Mouse (Mus musculus): ENCODE measurements around the gene Snap23. TPM values are rescaled to one million over a fixed set of nuclear protein-coding genes. Genes with fewer than 3 reads are reported as not detected.

Gene Snap23
- polyA plus RNA-seq, 1 experiment: 19.0 TPM

DNA sequence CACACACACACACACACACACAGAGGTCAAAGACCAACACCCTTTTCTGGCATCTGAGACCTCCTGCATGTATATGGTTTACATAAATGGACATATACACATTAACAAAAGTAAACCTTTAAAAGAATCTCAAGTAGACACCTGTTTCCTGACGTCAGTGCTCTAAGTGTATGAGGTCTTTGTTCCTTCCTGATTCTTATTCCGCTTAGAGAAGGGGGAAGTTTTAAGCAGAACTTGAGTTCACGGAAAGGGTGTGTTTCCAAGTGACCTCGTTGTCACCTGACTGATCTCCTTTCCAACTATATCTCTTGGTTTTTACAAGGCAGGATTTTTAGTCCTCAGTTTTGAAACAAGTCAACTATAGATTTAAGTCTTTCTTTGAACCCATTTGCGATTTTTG lies 10.8 kb downstream of the Snap23 start:
- Histone ChIP-seq H3K27me3 (replicated peaks; ENCODE audit: control insufficient read depth, insufficient read depth, low read length) (no peaks in the 10 kb centered on the region), H3K4me1 (ENCODE audit: control insufficient read depth, insufficient read depth, low read length) (peaks cover 4% of the 10 kb centered on the region; the same call in 1 of the 2 replicates), H3K27ac (ENCODE audit: insufficient read depth, low read depth, low read length) (no peak overlapping the region), H3K36me3 (ENCODE audit: control insufficient read depth, insufficient read depth, low read length) (no peaks in the 10 kb centered on the region), H3K4me3 (ENCODE audit: insufficient read depth, low read depth, low read length) (no peak overlapping the region)
- peak; percentile 45 for DNase-seq
- TF ChIP-seq POLR2A (IDR thresholded peaks at IDR 0.05; ENCODE audit: low read depth, low read length): no peak
- no peak for TF ChIP-seq CTCF (conservative IDR thresholded peaks at IDR 0.05; ENCODE audit: insufficient read depth, insufficient read length, low read depth, low read length)
- 41% methylated on average over 5 of the region's 5 CpGs for whole genome bisulfite sequencing

DNA sequence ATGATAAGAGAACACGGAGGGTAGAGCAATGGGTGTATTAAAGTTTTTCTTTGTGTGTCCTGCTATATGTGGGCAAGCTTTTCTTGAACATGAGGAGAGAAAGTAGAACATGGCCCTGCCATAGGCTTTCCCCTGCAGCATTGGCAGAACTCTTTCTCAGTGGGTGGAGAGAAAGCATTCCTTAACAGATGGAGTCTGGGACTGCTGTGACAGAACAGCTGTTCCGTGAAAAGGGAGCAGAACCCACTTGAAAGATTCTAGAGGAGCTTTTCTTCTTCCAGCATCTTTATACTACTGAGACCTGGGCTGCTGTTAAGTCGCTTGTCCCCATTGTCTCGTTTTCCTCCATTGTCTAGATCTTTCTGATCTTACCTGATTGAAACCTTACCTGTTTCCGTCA lies 22.3 kb downstream of the Snap23 start:
- no peak for DNase-seq
- Histone ChIP-seq H3K4me1 (ENCODE audit: control insufficient read depth, insufficient read depth, low read length) (peaks cover 3% of the 10 kb centered on the region; the same call in 1 of the 2 replicates), H3K27ac (ENCODE audit: insufficient read depth, low read depth, low read length) (no peak overlapping the region), H3K36me3 (ENCODE audit: control insufficient read depth, insufficient read depth, low read length) (peaks cover 3% of the 10 kb centered on the region), H3K4me3 (ENCODE audit: insufficient read depth, low read depth, low read length) (no peak overlapping the region), H3K27me3 (replicated peaks; ENCODE audit: control insufficient read depth, insufficient read depth, low read length) (no peaks in the 10 kb centered on the region)
- WGBS: 92% methylated on average over 5 of the region's 5 CpGs
- TF ChIP-seq CTCF (conservative IDR thresholded peaks at IDR 0.05; ENCODE audit: insufficient read depth, insufficient read length, low read depth, low read length) (no peak), POLR2A (IDR thresholded peaks at IDR 0.05; ENCODE audit: low read depth, low read length) (no peak)

DNA sequence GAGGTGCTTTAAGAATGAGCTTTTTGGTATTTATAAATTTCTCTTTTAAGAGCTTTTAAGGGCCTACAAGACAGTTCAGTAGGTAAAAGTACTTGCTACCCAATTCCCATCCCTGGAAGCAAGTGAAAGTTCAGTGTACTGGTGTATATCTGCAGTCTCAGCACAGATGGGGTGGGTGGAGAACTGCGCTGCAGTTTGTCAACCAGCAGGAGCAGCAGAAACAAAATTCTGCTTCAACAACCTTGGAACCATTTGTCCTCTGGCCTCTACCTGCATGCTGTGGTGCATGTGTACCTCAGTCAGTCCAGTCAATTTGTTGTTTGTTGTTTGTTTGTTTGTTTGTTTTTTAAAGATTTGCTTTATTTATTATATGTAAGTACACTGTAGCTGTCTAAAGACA lies 24.8 kb downstream of the Snap23 start:
- no peak for TF ChIP-seq CTCF (conservative IDR thresholded peaks at IDR 0.05; ENCODE audit: insufficient read depth, insufficient read length, low read depth, low read length)
- TF ChIP-seq POLR2A (IDR thresholded peaks at IDR 0.05; ENCODE audit: low read depth, low read length): no peak
- peak; percentile 42 for DNase-seq
- no peaks in the 10 kb centered on the region for H3K27me3 ChIP-seq (replicated peaks; ENCODE audit: control insufficient read depth, insufficient read depth, low read length)
- no peak overlapping the region for H3K27ac ChIP-seq (ENCODE audit: insufficient read depth, low read depth, low read length)
- H3K36me3 ChIP-seq (ENCODE audit: control insufficient read depth, insufficient read depth, low read length): peaks cover 9% of the 10 kb centered on the region
- H3K4me1 ChIP-seq (ENCODE audit: control insufficient read depth, insufficient read depth, low read length): peaks cover 3% of the 10 kb centered on the region; the same call in 1 of the 2 replicates
- no peak overlapping the region for H3K4me3 ChIP-seq (ENCODE audit: insufficient read depth, low read depth, low read length)
- WGBS: 68% methylated on average over 1 of the region's 1 CpGs

DNA sequence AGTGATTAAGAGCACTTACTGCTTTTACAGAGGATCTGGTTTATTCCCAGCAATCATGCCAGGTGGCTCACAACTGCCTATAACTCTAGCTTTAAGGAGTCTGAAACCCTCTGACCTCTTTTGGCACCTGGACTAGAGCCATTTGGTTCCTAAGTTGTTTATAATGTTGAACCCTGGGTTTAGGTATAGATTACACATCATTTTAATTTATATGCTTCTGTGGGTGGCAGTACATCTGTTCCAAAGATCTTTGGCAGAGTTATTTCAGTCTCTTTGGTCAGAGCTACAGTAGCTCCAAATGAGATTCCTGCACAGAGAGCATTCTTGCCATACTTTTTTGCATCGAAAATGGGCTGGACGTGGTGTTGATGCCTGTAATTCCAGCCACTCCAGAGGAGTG lies 30.3 kb downstream of the Snap23 start:
- Histone ChIP-seq H3K36me3 (ENCODE audit: control insufficient read depth, insufficient read depth, low read length) (peaks cover 9% of the 10 kb centered on the region), H3K4me1 (ENCODE audit: control insufficient read depth, insufficient read depth, low read length) (no peaks in the 10 kb centered on the region), H3K27ac (ENCODE audit: insufficient read depth, low read depth, low read length) (no peak overlapping the region), H3K4me3 (ENCODE audit: insufficient read depth, low read depth, low read length) (no peak overlapping the region), H3K27me3 (replicated peaks; ENCODE audit: control insufficient read depth, insufficient read depth, low read length) (no peaks in the 10 kb centered on the region)
- no peak for DNase-seq
- TF ChIP-seq CTCF (conservative IDR thresholded peaks at IDR 0.05; ENCODE audit: insufficient read depth, insufficient read length, low read depth, low read length) (no peak), POLR2A (IDR thresholded peaks at IDR 0.05; ENCODE audit: low read depth, low read length) (no peak)
- WGBS: 51% methylated on average over 2 of the region's 2 CpGs

DNA sequence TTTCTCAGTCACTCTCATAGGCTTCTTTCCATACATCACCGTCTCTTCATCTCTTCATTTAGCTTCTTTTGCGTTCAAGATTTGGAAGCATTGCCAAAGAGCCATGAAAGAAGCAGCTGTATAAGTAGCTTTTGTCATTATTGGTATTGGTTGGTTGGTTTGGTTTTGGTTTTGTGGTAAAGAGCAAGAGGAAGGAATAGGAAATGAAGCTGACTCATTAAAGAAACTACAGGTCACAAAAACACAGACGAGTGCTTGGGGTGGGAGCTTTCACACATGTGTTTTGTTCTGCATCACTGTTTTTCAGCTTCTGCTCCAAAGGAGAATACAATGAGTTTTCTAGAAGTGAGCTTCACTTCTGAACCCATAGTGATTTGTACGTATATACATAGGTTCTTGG lies 32.0 kb downstream of the Snap23 start:
- H3K27ac ChIP-seq (ENCODE audit: insufficient read depth, low read depth, low read length): no peak overlapping the region
- H3K27me3 ChIP-seq (replicated peaks; ENCODE audit: control insufficient read depth, insufficient read depth, low read length): no peaks in the 10 kb centered on the region
- no peaks in the 10 kb centered on the region for H3K4me1 ChIP-seq (ENCODE audit: control insufficient read depth, insufficient read depth, low read length)
- H3K36me3 ChIP-seq (ENCODE audit: control insufficient read depth, insufficient read depth, low read length): peaks cover 9% of the 10 kb centered on the region
- WGBS: 87% methylated on average over 4 of the region's 4 CpGs
- DNase-seq: no peak
- TF ChIP-seq POLR2A (IDR thresholded peaks at IDR 0.05; ENCODE audit: low read depth, low read length) (no peak), CTCF (conservative IDR thresholded peaks at IDR 0.05; ENCODE audit: insufficient read depth, insufficient read length, low read depth, low read length) (no peak)
- no peak overlapping the region for H3K4me3 ChIP-seq (ENCODE audit: insufficient read depth, low read depth, low read length)

DNA sequence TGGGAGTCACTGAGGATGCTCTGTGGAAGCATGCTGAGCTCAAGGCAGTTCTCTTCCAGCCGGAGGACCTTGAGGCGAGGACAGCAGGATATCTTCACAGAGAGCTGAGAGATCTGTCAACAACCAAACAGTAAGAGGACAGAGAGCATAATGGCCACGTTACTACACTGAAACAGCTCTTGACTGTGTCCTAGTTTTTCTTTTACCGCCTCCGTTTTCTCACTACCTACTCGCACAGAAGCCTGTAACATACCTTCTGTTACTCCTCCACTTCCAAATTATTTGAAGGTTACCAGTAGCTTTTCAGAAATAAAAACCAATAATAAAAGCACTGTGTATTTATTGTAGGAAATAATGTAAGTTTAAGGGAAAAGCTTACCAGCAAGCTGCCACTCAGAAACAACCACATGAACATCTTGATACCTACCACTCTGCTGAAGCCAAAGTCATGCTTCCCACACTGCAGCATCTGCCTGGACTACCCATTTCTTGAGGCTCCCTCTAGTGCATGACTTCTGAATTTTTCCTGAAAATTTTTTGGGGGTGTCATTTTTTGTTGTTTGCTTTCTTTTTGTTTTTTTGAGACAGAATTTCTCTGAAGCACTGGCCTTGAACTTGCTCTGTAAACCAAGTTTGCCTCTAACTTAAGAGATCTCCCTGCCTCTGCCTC lies 38.7 kb downstream of the Snap23 start:
- Histone ChIP-seq H3K4me3 (ENCODE audit: insufficient read depth, low read depth, low read length) (no peak overlapping the region), H3K36me3 (ENCODE audit: control insufficient read depth, insufficient read depth, low read length) (peaks cover 1% of the 10 kb centered on the region), H3K4me1 (ENCODE audit: control insufficient read depth, insufficient read depth, low read length) (0 out of 2 replicates have a peak, but pooled peaks cover 3% of the 10 kb centered on the region), H3K27ac (ENCODE audit: insufficient read depth, low read depth, low read length) (no peak overlapping the region), H3K27me3 (replicated peaks; ENCODE audit: control insufficient read depth, insufficient read depth, low read length) (no peaks in the 10 kb centered on the region)
- DNase-seq: peak; percentile 12
- peak; percentile 33; the same call in 1 of the 2 replicates for TF ChIP-seq CTCF (conservative IDR thresholded peaks at IDR 0.05; ENCODE audit: insufficient read depth, insufficient read length, low read depth, low read length)
- no peak for TF ChIP-seq POLR2A (IDR thresholded peaks at IDR 0.05; ENCODE audit: low read depth, low read length)
- WGBS: 88% methylated on average over 6 of the region's 6 CpGs

DNA sequence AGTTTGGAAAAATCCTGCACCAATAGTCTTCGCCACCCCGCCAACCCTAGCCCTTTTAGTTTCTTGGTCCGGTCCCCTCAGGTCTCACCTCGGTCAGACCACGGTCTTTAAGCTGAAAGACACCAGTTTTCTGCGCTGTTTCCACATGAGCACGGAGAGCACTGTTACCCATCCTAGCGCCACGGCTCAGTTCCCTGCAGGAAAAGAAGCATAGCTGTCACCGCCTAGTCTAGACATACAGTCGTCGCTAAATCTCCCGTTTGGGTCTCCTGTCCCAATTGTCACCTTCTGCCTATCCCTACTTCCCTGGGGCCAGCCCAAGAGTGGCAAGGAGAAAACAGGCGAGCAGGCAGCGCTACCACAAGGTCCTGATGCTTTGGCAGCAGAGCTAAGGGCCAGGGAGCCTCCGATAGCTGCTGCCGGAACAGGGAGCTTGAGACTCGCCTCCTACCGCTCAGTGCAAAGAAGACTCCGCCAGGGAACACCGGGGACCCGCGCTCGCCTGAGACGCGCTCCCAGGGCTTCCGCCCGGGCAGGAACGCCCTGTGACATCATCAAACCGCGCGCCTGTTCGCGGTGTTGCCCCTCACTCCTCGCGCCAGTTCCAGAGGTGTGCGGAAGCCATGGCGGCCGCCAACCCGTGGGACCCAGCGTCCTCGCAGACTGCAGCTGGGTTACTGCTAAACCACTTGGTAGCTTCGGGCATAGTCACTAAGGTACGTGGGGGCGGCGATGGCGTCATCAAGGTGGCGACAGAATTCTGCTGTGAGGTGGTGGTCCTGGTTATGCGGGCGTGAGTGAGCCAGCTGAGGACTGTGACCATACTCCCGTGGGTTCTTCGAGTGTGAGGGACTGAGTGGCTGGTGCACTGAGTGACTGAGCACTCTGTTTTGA lies 41.6 kb downstream of the Snap23 start, which contains the start of the genes Haus2 and Lrrc57:
TSS of gene Haus2 (plus strand) at position 554 of the 894 bp plus-strand sequence.
TSS of gene Lrrc57 (minus strand) at position 691 of the 894 bp plus-strand sequence.
- TF ChIP-seq CTCF (conservative IDR thresholded peaks at IDR 0.05; ENCODE audit: insufficient read depth, insufficient read length, low read depth, low read length) (0 out of 2 replicates have a peak, but pooled peaks have one; percentile 16), POLR2A (IDR thresholded peaks at IDR 0.05; ENCODE audit: low read depth, low read length) (peak; percentile 30)
- DNase-seq: peak; percentile 92
- no peaks in the 10 kb centered on the region for H3K27me3 ChIP-seq (replicated peaks; ENCODE audit: control insufficient read depth, insufficient read depth, low read length)
- peaks cover 1% of the 10 kb centered on the region; the same call in 1 of the 2 replicates for H3K36me3 ChIP-seq (ENCODE audit: control insufficient read depth, insufficient read depth, low read length)
- under 1% methylated on average over 52 of the region's 52 CpGs for WGBS
- H3K4me1 ChIP-seq (ENCODE audit: control insufficient read depth, insufficient read depth, low read length): 0 out of 2 replicates have a peak, but pooled peaks cover 3% of the 10 kb centered on the region
- H3K27ac ChIP-seq (ENCODE audit: insufficient read depth, low read depth, low read length): peak within 1 kb of the TSS; percentile 81
- H3K4me3 ChIP-seq (ENCODE audit: insufficient read depth, low read depth, low read length): peak within 1 kb of the TSS; percentile 93

Data from kidney, adult 2 months (tissue).